Mouse (Mus musculus) stomach, embryonic 15.5 days (tissue): ENCODE measurements around the gene Grsf1. TPM values are rescaled to one million over a fixed set of nuclear protein-coding genes. Genes with fewer than 3 reads are reported as not detected.
A peak's percentile ranks its signal among the peaks of the same experiment; 100 is the strongest.

Source experiments
- ATAC-seq: fragments of 200-750 bp; cut with Nextera tagmentation; 2 replicates; pipeline ENCODE4 v1.8.0; 2017; ENCODE audit warnings: low read depth, moderate number of reproducible peaks, moderate TSS enrichment; ENCODE audit not compliant: insufficient read depth, low FRiP score
- H3K27ac ChIP-seq: fragments of 300-500 bp; sonication (generic); 2 replicates; pipeline ENCODE4 v1.5.1; 2015; ENCODE audit warnings: mild to moderate bottlenecking, inconsistent platforms
- H3K27me3 ChIP-seq: fragments of 300-500 bp; sonication (generic); replicated peaks from 2 replicates; pipeline ENCODE4 v1.6.1; 2015; ENCODE audit warnings: inconsistent platforms
- H3K36me3 ChIP-seq: fragments of 300-500 bp; sonication (generic); 2 replicates; pipeline ENCODE4 v1.6.1; 2015; ENCODE audit warnings: inconsistent platforms
- H3K4me1 ChIP-seq: fragments of 300-500 bp; sonication (generic); 2 replicates; pipeline ENCODE4 v1.6.1; 2015; ENCODE audit warnings: inconsistent platforms
- H3K4me2 ChIP-seq: fragments of 300-500 bp; sonication (generic); 2 replicates; pipeline ENCODE4 v1.6.1; 2015; ENCODE audit warnings: mild to moderate bottlenecking, inconsistent platforms
- H3K4me3 ChIP-seq: fragments of 300-500 bp; sonication (generic); replicated peaks from 2 replicates; pipeline ENCODE4 v1.5.1; 2015; ENCODE audit warnings: inconsistent platforms
- H3K9ac ChIP-seq: fragments of 300-500 bp; sonication (generic); 2 replicates; pipeline ENCODE4 v1.6.1; 2015; ENCODE audit warnings: inconsistent platforms
- H3K9me3 ChIP-seq: fragments of 300-500 bp; sonication (generic); 2 replicates; pipeline ENCODE4 v1.6.1; 2016; ENCODE audit warnings: inconsistent platforms
- WGBS: fragments of 180-500 bp; shearing (Covaris S2); methylation state at CpG from one replicate; pipeline ENCODE4 v1.1.7; 2015; 5-methylcytosine and 5-hydroxymethylcytosine counted together
- polyA plus RNA-seq: library from polyadenylated mRNA; unstranded; fragments of >200 nt; fragmentation: Nextera tagmentation; extraction: Ambion mirVana; gene quantifications from 2 replicates; pipeline ENCODE4 v1.2.1, GENCODE M21; 2015

The Grsf1 gene
- polyA plus RNA-seq: 51.0 and 51.4 TPM in 2 replicates

GRCm38 (mm10) chr5:88675443-88676387 is at the start of gene Grsf1:
Gene Grsf1, minus strand, starts transcription at chr5:88676171.
- peaks cover 12% of the 10 kb centered on the region; the same call in 1 of the 2 replicates for H3K4me1 ChIP-seq
- H3K4me3 ChIP-seq: peak within 1 kb of the TSS; percentile 95
- H3K4me2 ChIP-seq: peak within 1 kb of the TSS; percentile 67
- H3K36me3 ChIP-seq: peaks cover 5% of the 10 kb centered on the region; the same call in 1 of the 2 replicates
- H3K27me3 ChIP-seq: no peaks in the 10 kb centered on the region
- WGBS: under 1% methylated on average over 118 of the region's 127 CpGs
- peak within 1 kb of the TSS; percentile 76 for H3K9ac ChIP-seq
- ATAC-seq: peak; percentile 95
- peak within 1 kb of the TSS; percentile 97 for H3K27ac ChIP-seq
- no peaks in the 10 kb centered on the region for H3K9me3 ChIP-seq

GRCm38 (mm10) chr5:88724030-88724429 is 48.1 kb upstream of the Grsf1 start:
- Histone ChIP-seq H3K27me3 (no peaks in the 10 kb centered on the region), H3K4me2 (no peak overlapping the region), H3K9ac (no peak overlapping the region), H3K36me3 (no peaks in the 10 kb centered on the region), H3K27ac (no peak overlapping the region), H3K9me3 (no peaks in the 10 kb centered on the region), H3K4me3 (no peak overlapping the region), H3K4me1 (peaks cover 21% of the 10 kb centered on the region)
- WGBS: 49% methylated on average over 3 of the region's 3 CpGs
- peak; percentile 57; the same call in 1 of the 2 replicates for ATAC-seq

- peak overlapping the region; percentile 96; the same call in 1 of the 2 replicates for H3K9ac ChIP-seq
- 13% methylated on average over 4 of the region's 4 CpGs for WGBS
- H3K4me2 ChIP-seq: peak overlapping the region; percentile 91
- H3K27me3 ChIP-seq: no peaks in the 10 kb centered on the region
- peak overlapping the region; percentile 98 for H3K4me3 ChIP-seq
- no peaks in the 10 kb centered on the region for H3K36me3 ChIP-seq
- H3K4me1 ChIP-seq: peaks cover 21% of the 10 kb centered on the region
- no peaks in the 10 kb centered on the region for H3K9me3 ChIP-seq
- ATAC-seq: no peak
- no peak overlapping the region for H3K27ac ChIP-seq
Observed at GRCm38 (mm10) chr5:88722213-88722600, 46.2 kb upstream of the Grsf1 start.

GRCm38 (mm10) chr5:88721565-88722212 is 45.7 kb upstream of the Grsf1 start:
- Histone ChIP-seq H3K4me2 (peak overlapping the region; percentile 91), H3K36me3 (no peaks in the 10 kb centered on the region), H3K27me3 (no peaks in the 10 kb centered on the region), H3K4me3 (peak overlapping the region; percentile 98), H3K4me1 (peaks cover 21% of the 10 kb centered on the region), H3K9me3 (no peaks in the 10 kb centered on the region), H3K27ac (peak overlapping the region; percentile 97), H3K9ac (peak overlapping the region; percentile 96)
- 2% methylated on average over 31 of the region's 31 CpGs for WGBS
- peak; percentile 58 for ATAC-seq

- Histone ChIP-seq H3K36me3 (no peaks in the 10 kb centered on the region), H3K27me3 (no peaks in the 10 kb centered on the region), H3K4me1 (peaks cover 21% of the 10 kb centered on the region), H3K9ac (peak overlapping the region; percentile 96), H3K9me3 (no peaks in the 10 kb centered on the region), H3K4me2 (peak overlapping the region; percentile 91), H3K27ac (peak overlapping the region; percentile 97), H3K4me3 (peak overlapping the region; percentile 98)
- under 1% methylated on average over 35 of the region's 38 CpGs for WGBS
- ATAC-seq: peak; percentile 35
Observed at GRCm38 (mm10) chr5:88721003-88721475, 45.1 kb upstream of the Grsf1 start.

GRCm38 (mm10) chr5:88720116-88721002 is 44.4 kb upstream of the Grsf1 start, which contains the start of gene Mob1b:
Gene Mob1b, plus strand, starts transcription at chr5:88720855.
- Histone ChIP-seq H3K9me3 (no peaks in the 10 kb centered on the region), H3K4me2 (peak within 1 kb of the TSS; percentile 91), H3K9ac (peak within 1 kb of the TSS; percentile 96), H3K36me3 (no peaks in the 10 kb centered on the region), H3K4me1 (peaks cover 21% of the 10 kb centered on the region), H3K4me3 (peak within 1 kb of the TSS; percentile 98), H3K27ac (peak within 1 kb of the TSS; percentile 97), H3K27me3 (no peaks in the 10 kb centered on the region)
- WGBS: 1% methylated on average over 53 of the region's 54 CpGs
- peak; percentile 93 for ATAC-seq

- Histone ChIP-seq H3K4me1 (peaks cover 4% of the 10 kb centered on the region), H3K9me3 (no peaks in the 10 kb centered on the region), H3K4me2 (no peak overlapping the region), H3K27ac (no peak overlapping the region), H3K27me3 (no peaks in the 10 kb centered on the region), H3K36me3 (no peaks in the 10 kb centered on the region), H3K4me3 (no peak overlapping the region), H3K9ac (no peak overlapping the region)
- ATAC-seq: no peak
- 76% methylated on average over 2 of the region's 2 CpGs for WGBS
Observed at GRCm38 (mm10) chr5:88716983-88717382, 41.0 kb upstream of the Grsf1 start.

GRCm38 (mm10) chr5:88712328-88712727 is 36.4 kb upstream of the Grsf1 start:
- no peak overlapping the region for H3K4me3 ChIP-seq
- no peaks in the 10 kb centered on the region for H3K36me3 ChIP-seq
- peaks cover 4% of the 10 kb centered on the region; the same call in 1 of the 2 replicates for H3K4me1 ChIP-seq
- 66% methylated on average over 6 of the region's 6 CpGs for WGBS
- H3K9me3 ChIP-seq: no peaks in the 10 kb centered on the region
- H3K27ac ChIP-seq: peak overlapping the region; percentile 41; the same call in 1 of the 2 replicates
- no peak overlapping the region for H3K4me2 ChIP-seq
- no peak for ATAC-seq
- no peak overlapping the region for H3K9ac ChIP-seq
- H3K27me3 ChIP-seq: no peaks in the 10 kb centered on the region

- Histone ChIP-seq H3K4me1 (peaks cover 4% of the 10 kb centered on the region; the same call in 1 of the 2 replicates), H3K27me3 (no peaks in the 10 kb centered on the region), H3K27ac (peak overlapping the region; percentile 41; the same call in 1 of the 2 replicates), H3K36me3 (no peaks in the 10 kb centered on the region), H3K4me3 (no peak overlapping the region), H3K9me3 (no peaks in the 10 kb centered on the region), H3K9ac (no peak overlapping the region), H3K4me2 (no peak overlapping the region; the same call in 1 of the 2 replicates)
- ATAC-seq: peak; percentile 61; the same call in 1 of the 2 replicates
- WGBS: 27% methylated on average over 10 of the region's 10 CpGs
Observed at GRCm38 (mm10) chr5:88711618-88712224, 35.8 kb upstream of the Grsf1 start.

- no peak overlapping the region for H3K4me3 ChIP-seq
- no peak overlapping the region for H3K4me2 ChIP-seq
- H3K4me1 ChIP-seq: peaks cover 4% of the 10 kb centered on the region; the same call in 1 of the 2 replicates
- H3K36me3 ChIP-seq: no peaks in the 10 kb centered on the region
- H3K27ac ChIP-seq: peak overlapping the region; percentile 35; the same call in 1 of the 2 replicates
- ATAC-seq: peak; percentile 41; the same call in 1 of the 2 replicates
- no peaks in the 10 kb centered on the region for H3K9me3 ChIP-seq
- no peaks in the 10 kb centered on the region for H3K27me3 ChIP-seq
- no peak overlapping the region for H3K9ac ChIP-seq
Observed at GRCm38 (mm10) chr5:88711128-88711527, 35.2 kb upstream of the Grsf1 start.
